Mouse (Mus musculus): ENCODE results near the gene Exoc3. TPM values are rescaled to one million over a fixed set of nuclear protein-coding genes. Genes with fewer than 3 reads are reported as not detected.

The Exoc3 gene
- total RNA-seq (2021): 10 to 100 TPM; 50.7 to 50.8 TPM

DNA sequence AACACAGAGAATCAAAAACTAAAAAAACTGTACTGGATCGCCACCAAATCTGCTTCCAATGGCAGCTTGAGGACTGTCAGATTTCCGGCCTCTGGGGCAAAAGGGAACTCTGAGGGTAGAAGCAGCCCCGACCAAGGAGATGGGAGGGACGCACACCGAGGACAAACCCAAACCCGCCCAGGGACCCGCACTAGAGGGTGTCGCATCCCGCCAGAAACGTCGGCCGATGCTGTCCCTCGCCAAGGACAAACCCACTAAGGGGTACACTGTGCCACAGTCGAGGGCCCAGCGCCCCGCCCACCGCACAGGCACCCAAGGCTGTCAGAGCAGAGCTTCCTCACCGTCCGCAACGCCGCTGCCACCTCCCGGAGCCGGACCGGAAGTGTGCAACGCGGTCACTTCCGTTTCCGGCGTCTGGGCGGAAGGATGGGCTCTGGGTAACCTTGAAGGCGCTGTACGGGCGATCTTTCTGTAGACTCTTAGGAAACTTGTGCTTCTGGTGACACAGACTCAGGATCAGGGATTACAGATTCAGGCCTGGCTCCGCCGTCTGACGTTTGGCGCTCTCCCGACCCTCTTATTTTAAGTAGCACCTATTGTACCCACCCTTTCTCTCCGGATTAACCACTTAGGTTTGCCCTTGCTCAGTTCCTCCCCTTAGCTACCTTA is at the start of gene Exoc3:
TSS of gene Exoc3 (minus strand) at position 416 of the 669 bp plus-strand sequence.
- intact Hi-C loops (cut with DNase I): loop anchor here (5.0 kb wide), 3 partner anchors 54 to 109 kb away; partner anchors contain the start of gene Pdcd6
- peak; percentile 83 for DNase-seq (ENCODE audit: low spot score)

DNA sequence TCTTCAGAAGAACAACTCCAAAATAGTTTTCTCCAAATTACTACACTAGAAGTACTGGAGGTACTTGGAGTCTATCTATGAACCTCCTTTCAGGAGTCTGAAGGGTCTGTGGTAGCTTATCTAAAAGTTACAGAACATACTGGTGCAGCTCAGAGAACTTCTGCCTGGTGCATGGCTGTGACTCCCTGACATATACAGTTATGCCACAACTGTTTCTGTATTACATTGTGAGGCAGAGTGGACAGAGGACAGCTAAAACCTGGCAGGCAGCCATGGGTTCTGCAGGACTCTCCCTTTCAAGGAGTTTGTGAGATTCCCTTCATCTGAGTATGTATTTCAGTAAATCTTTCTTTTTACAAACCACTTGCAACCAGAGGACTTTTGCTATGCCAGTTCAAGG is 38.0 kb upstream of the Exoc3 start:
- DNase-seq (ENCODE audit: low spot score): no peak
- intact Hi-C loops (cut with DNase I): no loop called here

DNA sequence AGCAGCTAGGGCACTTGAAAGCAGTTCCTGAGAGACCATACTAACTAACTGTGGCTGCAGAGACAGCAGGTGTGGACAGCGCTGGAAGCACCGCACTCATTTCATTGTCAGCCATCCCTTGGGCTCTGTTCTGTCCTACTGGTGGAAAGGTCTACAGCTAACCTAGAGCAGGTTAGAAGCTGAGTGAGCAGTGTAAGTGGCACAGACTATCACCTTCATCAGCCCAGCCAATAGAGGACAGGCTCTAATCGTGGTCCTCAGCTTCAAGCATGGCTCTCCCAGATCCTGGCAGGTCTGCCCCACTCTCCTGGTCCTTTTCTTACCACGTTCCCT is 37.3 kb upstream of the Exoc3 start:
- no peak for DNase-seq (ENCODE audit: low spot score)
- intact Hi-C loops (cut with DNase I): no loop called here

DNA sequence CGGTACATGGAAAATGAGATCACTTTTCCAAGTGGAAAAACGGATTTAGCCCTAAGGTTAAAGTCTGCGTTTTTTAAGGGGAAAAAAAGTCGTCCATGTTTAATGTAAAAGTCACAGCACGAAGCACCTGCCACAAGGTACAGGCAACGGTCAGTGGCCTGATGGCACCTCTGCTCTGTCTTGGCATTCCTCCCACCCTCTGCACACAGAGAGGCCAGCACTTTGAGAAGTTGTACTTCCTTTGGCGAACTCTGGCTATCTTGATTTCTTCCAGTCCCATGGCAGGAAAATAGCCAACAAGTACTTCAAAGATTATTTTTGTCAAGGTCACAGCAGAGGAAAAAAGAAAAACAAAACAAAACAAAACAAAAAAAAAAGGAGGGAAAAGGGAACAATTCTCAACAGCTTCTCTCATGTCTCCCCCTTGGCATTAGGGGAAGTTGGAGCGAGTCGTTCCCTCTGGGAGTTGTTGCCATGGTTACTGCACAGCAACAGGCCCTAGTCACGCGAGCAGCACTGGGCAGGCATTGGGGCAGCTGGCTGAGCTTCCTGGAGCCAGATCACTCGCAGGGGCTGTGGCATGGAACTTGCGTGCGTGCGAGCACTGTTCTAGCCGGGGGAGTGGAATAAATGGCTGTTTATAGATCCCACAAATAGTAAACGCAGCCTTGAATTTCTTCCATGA is 36.8 kb upstream of the Exoc3 start:
- DNase-seq (ENCODE audit: low spot score): peak; percentile 58
- intact Hi-C loops (cut with DNase I): no loop called here

DNA sequence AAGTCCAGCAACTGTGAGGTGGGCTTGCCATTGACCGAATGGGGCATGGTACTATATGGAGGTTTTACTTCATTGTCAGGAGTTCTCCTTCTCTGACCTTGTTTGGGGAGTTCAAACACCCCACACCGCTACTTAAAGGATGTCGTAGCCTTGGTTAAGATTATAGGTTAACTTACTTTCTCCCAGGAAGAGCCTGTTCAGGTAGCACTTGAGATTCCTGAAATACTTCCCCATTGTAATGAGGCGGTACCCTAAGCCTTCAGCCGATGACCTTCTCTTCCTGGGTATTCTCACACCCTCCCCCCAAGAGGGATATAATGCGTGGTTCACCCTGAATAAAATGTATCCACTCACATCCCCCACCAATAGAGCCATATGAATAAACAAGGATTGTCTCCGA is 29.0 kb upstream of the Exoc3 start:
- intact Hi-C loops (cut with DNase I): no loop called here
- DNase-seq (ENCODE audit: low spot score): no peak

DNA sequence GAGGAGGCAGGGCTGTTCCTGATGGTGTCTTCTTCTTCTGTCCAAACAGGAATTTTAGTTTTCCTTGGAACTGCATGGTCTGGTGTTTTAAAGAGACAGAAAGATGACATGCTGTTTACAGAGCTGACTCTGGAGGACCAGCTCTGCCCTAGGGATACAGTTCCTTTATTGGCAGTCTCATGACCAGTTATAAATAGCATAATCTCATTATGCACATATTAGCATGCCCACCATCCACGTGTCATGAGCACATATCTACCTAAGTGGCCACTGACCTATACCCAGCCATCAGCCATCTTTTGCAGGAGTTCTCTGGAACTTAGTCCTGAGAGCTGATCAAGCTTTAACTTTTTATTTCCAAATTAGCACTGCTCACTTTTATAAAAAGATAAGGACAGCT is 12.1 kb upstream of the Exoc3 start:
- no peak for DNase-seq (ENCODE audit: low spot score)
- intact Hi-C loops (cut with DNase I): no loop called here

DNA sequence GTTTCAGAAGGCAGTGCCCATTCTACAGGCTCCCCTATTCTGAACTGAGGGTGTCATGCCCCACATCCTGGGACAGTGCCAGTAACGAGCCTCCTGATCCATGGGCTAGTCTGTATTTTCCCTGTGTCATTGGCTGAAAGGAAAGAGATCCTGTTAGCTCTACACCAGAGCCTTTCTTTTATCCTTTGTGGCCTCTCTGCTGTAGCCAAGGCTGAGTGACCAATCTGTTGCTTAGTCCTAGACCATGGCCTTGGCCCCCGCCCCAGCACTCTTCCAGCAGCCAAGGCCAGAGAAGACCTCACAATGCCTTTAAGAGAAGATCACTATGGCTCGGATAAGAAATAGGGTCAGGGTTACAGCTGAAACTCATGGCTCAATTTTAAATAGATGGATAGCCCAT is 9.9 kb upstream of the Exoc3 start:
- intact Hi-C loops (cut with DNase I): no loop called here
- DNase-seq (ENCODE audit: low spot score): no peak

DNA sequence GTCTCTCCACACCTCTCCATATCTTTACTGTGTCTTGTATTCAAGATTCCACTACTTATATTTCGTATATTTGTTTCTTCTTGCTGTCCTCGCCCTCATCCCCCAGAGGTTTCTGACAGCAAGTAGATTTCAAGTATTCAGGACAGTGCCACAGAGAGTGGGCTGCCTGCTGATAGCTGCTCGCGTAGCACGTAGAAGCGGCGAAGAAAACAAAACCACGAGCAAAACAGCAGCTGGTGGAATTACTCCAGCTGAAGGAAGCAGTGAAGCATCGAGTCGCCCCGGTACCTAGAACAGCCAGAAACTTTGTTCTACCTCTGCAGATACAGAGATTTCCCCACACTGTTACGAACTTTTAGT is 434 bp upstream of the Exoc3 start:
- intact Hi-C loops (cut with DNase I): loop anchor here (5.0 kb wide), 3 partner anchors 53 to 108 kb away; partner anchors contain the start of gene Pdcd6
- DNase-seq (ENCODE audit: low spot score): no peak

DNA sequence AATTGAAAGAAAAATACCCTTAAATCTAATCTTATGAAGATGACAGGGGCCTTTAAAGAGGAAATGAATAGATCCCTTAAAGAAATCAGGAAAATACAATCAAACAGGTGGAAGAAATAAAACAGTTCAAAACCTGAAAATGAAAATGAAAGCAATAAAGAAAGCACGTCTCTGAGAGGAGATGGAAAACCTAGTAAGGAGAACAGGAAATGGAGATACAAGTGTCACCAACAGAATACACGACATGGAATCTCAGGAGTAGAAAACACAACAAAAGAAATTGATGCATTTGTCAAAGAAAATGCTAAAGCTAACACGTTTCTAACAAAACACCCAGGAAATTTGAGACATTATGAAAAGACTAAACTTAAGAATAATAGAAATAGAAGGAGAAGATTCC is 12.1 kb downstream of the Exoc3 start:
- intact Hi-C loops (cut with DNase I): no loop called here
- DNase-seq (ENCODE audit: low spot score): no peak

DNA sequence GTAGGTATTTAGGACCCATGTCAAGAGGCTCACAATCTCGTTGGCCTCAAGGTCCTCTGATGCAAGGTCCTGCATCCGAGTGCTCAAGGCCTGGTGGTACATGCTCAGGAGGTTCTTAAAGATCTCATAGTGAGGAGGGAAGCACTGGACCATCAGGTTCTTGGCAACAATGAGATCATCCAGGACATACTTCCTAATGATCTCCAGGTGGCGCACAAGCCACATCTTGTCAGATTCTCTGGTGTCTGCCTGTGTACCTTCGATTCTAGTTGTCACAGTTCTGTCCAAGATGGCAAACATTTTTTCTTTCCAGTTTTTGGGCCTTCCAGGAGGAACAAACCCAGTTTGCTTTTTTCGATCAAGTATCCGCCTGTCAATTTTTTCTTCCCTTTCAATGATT is 15.9 kb downstream of the Exoc3 start:
- no peak for DNase-seq (ENCODE audit: low spot score)
- intact Hi-C loops (cut with DNase I): loop anchor here (1.0 kb wide), 1 partner anchor 109 kb away; no protein-coding TSS in a partner anchor

DNA sequence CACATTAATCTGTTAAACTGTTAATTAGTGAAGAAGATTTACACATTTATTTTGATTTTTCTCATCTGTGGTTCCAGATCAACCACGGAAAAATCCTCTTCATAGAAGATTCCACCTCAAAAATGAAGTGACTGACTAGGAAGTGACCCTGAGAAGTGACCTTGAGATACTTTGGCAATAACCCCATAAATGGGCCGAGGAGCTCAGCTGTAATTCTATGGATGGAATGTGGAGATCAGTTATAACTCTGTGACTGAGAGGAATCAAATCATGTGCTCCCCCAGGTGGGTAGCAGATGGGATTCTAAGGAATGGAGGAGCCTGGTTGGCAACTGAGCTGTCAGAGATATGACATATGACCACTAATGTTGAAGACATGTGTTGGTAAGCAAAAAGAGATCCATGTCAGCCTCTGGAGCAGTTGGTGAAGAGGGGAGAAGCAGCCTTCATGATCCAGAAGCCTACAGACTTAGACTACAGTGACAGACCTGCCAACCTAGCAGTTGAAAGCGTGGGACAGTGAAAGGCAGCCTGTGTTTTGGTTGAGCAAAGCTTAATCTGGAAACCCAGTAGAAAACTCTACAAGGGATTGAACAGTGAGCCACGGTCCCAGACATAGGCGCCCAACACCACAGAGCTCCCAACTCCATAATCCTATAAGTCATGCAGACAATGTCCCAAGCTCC is 25.4 kb downstream of the Exoc3 start:
- intact Hi-C loops (cut with DNase I): no loop called here

DNA sequence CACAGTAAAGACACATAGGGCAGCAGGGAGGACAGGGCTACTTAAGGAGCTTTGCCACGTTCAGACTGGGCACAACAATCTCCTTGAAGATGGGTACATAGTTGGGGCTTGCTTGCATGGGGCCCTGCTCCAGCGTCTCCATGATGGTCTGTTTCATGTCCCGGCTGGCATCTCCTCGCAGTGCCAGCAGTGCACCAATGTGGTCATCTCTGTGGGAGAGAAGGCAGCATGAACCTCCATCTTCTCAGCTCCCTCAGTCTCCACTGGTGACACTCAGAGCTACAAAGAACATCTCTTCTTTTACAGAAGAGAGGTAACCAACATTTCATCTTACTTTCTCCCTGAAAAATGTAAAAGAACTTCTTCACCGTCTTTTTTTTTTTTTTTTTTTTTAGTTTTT is 36.5 kb downstream of the Exoc3 start:
- no peak for DNase-seq (ENCODE audit: low spot score)
- intact Hi-C loops (cut with DNase I): no loop called here

More for the DNA sequence above, 25.4 kb downstream of the Exoc3 start:
- DNase-seq (ENCODE audit: low spot score): no peak

DNA sequence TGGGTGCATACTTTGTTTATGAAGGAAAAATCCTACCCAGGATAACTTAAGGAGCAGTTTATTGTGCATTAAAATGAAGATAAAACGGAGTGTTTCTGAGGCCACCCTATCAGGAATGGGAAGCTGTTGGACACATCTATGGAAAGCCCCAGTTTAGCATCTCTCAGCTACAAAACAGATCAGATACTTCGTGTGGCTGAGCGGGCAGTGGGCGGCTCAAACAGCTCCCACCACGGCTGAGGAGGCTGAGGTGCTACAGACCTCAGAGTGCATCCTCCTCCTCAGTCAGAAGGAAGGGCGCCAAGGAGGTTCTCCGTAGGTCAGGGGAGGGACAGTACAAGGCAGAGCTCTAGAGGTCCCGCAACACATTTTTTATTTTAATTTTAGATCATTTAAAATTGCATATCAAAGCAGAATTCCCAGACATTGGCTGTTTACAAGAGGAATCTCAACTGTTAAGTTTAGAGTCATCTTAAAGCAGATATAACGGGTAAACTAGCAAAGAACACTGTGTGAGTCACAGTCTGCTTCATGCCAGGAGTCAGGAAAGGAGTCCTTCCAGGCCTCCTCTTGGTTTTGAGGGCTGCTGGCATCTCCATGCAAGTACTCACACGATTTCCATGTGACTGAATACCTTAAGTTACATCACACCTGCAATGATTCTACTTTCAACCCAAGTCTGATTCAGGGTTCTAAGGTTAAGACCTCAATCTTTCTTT is 38.9 kb downstream of the Exoc3 start:
- no peak for DNase-seq (ENCODE audit: low spot score)
- intact Hi-C loops (cut with DNase I): no loop called here

DNA sequence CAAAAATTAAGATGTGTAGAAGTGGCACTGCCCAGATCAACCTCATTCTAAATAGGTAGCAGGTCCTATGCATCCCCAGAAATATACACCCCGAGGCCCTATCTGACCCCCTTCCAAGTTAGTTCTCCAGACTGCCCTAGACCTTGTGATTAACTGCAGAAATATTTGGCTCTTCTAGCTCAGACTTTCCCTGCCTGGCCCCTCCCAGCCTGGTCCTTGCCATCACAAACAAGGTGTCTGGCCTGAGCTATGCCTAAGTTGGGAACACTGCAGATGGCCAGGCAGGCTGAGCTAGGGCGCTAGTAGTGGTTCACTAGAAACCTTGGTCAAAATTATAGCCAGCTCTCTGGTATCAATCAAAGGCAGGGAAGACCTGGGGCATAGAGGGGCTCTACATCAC is 41.0 kb downstream of the Exoc3 start:
- peak; percentile 33 for DNase-seq (ENCODE audit: low spot score)
- intact Hi-C loops (cut with DNase I): no loop called here

DNA sequence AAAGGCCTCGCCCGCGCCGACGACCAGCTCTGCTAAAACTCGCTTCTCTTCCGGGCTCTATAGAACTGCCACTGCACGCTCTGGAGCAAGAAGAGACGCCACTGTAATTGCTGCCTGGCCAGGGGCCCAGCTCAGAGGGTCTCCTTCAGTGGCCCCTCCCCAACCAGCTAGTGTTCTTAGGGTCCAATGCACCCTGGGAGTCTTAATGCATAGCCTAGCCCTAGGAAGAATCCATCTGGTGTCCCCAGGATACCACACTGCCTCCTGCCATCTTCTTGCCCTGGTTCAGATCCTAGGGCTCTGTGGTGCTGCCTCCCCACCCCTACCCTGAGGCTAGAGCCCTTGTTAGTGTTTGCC is 41.5 kb downstream of the Exoc3 start:
- DNase-seq (ENCODE audit: low spot score): no peak
- intact Hi-C loops (cut with DNase I): no loop called here

DNA sequence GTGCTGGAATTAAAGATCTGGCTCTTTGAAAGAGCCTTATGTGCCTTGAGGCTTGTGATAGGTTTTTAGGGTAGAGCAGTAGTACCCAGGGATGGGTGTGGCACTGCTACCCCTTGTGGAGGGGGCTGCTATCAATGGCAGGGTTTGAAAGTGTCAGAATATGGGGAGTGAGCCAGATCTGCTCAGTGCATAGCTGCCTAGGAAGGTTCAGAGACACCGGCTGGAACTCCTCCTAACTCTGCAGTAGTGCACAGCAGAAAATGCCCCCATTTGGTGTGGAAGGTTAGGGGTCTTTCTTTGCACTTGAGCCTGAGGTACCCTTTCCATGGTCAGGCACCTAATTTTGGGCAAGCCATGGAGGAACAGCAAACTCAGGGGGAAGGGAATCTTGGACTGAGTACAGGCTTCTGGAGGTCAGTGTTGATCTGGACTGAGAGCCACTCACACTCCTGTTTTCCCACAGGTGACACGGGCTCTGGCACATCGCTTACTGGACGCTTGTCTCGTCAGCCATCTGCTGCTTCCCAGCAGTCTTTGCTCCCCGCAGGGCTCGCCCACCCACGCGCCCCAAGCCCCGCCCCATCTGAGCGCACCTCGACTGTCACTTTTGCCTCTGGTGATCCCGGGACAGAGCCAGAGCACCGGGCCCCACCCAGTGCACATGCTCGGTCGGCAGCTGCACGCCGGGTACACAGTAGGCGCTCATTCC is 42.0 kb downstream of the Exoc3 start:
- DNase-seq (ENCODE audit: low spot score): peak; percentile 12
- intact Hi-C loops (cut with DNase I): no loop called here

DNA sequence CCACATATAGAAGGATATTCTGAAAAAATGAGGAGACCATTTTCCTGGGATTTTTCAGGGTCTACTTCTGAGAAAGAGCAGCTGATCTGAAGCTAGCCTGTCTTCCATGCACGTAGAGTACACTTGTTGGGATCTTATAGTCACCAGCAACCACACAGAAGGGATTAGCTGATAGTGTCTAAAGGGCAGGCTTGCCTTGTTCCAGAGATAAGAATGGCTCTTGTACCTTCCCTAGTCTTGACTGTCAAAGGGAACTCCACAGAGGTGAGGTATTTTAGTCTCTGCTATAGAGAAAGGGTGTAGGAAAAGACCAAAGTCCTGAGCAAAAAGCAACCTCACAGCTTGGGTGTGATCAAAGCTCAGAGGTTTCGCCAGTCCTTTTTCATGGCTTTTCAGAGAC is 61.2 kb downstream of the Exoc3 start:
- intact Hi-C loops (cut with DNase I): no loop called here
- DNase-seq (ENCODE audit: low spot score): no peak

DNA sequence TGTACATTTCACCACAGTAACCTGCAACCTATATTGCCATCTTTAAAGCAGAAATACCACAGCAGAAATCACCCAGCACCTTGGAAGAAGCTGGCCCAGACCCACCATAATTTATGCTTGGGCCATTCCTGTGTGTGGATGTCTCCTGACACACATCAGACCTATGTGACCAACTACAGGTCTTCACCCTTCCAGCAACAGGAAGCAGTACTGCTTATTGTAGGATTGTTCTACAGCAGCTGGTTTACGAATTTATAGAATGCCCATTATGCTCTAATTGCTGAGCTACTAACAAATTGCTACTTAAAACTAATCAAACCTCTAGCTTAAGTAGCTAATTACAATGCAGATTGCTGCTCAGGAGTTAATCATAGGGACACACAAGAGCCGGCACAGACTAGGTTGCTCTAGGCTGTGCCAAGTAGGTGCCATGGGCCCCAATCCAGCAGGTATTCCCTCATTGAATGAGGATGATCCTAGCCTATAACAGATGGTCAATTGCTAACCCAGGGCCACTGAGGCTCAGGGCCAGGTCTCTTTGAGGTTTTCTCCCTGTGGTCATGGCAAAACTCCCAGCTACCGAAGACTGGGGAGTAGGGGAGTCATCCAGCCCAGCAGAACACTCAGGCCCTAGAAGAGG is 62.4 kb downstream of the Exoc3 start:
- DNase-seq (ENCODE audit: low spot score): no peak
- intact Hi-C loops (cut with DNase I): no loop called here

DNA sequence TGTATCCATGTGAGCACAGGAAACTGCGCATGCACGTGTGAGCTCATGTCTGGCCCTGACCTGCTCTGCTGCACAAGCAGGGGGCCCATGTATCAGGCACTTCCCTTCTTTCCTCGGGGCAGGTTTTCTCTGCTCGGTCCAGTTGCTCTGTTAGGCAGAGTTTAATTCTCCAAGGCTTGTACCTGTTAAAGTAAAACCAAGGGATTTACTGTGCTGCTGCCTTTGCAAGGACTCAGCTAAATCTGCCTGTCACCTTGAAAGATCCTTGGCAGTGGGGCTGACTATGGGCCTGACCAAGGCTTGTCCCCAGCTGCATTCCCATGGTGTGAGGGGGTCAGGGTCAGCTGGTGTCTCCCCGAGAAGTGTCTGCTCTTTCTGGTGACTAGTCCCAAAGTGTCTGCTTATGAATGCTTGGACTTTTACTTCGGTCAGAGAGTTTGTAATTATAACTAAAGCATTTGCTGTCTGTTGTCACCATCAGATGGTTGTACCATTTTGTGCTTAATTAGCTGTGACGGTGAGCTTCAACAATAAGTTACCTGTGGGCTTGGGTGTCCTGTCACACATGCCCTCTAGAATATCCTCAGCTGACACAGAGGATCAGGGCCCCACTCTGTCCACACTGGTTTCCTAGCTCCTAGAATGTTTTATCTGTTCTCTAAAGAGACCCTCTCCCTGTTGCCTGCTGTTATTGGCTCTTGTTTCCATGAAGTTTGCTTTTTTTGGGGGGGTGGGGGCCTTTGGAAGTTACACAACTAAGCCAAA is 64.2 kb downstream of the Exoc3 start:
- DNase-seq (ENCODE audit: low spot score): no peak
- intact Hi-C loops (cut with DNase I): no loop called here

All from heart, postnatal 25 days (tissue).